Mouse (Mus musculus) layer of hippocampus, postnatal 36 days (tissue): ENCODE results near the gene Rnf40. TPM values are rescaled to one million over a fixed set of nuclear protein-coding genes. Genes with fewer than 3 reads are reported as not detected.

Experiments
- DNase-seq, 2 experiments: peaks; one replicate each; pipeline ENCODE4 v3.0.0; 2022
- total RNA-seq, 2 experiments: library from RNA; stranded (reverse); gene quantifications; 2 replicates each; pipeline ENCODE4 v1.2.3; 2021

Rnf40 gene
- total RNA-seq, 2 experiments from 2014 or later, result 64.2 to 66.7 TPM

DNA sequence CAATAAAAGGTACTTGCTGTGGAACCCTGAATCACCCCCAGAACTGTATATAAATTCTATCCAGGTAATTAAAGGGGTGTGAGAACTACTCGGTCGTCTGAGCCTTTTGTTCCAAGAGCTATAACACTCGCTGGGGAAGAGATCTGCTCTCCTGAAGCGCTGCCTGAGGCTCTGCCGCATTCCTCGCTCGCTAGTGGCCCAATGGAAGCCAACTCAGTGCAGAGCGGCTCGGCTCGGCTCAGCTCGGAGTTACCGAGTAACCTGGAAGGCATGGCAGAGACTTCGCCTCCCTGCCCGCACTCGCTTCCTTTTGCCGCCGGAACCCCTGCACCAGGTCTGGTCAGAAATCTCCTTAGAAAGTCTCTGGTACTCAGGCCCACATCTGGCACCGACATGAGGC is 63.5 kb downstream of the Rnf40 start:
- no peak for DNase-seq

DNA sequence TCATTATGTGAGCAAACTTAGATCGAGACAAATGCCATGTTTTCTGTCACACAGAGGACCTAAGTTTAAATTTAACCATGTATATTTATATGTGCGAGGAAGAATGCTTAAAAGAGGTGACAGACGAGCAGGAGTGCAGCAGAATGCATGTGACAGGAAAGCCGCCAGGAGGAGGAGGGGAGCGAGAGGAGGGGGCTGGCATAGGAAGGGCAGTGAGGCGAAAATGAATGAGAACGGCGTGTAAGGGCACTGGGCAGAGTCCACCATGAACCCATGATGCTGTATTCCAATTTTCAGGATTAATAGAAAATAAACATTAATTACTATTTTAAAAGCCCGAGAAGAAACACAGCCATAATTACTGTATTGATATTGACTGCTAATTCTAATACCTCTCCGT is 65.8 kb downstream of the Rnf40 start:
- no peak for DNase-seq

Other genes with a start within 250 kb of the Rnf40 start
- 10 to 100 TPM; 10.2 to 11.4 TPM for gene Zfp768, start 243.2 kb upstream of the Rnf40 start, total RNA-seq
- gene Zfp747, start 212.7 kb upstream of the Rnf40 start, total RNA-seq, result 1 to 10 TPM; 6.4 to 7.4 TPM
- 1 to 10 TPM; 2.7 to 3.2 TPM for gene 9130019O22Rik, start 201.6 kb upstream of the Rnf40 start, total RNA-seq
- gene E430018J23Rik, start 195.1 kb upstream of the Rnf40 start, total RNA-seq, result 1 to 10 TPM; 6.8 to 7.0 TPM
- gene Zfp764, start 181.9 kb upstream of the Rnf40 start, total RNA-seq, result 1 to 10 TPM; 3.7 to 4.8 TPM
- 10 to 100 TPM; 12.5 to 17.4 TPM for gene Zfp688, start 166.7 kb upstream of the Rnf40 start, total RNA-seq
- 1 to 10 TPM; 6.9 to 7.1 TPM for gene Zfp689, start 139.6 kb upstream of the Rnf40 start, total RNA-seq
- gene Prr14, start 129.2 kb upstream of the Rnf40 start, total RNA-seq, result 10 to 100 TPM; 27.6 to 30.5 TPM
- gene Fbrs, start 109.6 kb upstream of the Rnf40 start, total RNA-seq, result 10 to 100 TPM; 61.5 to 65.4 TPM
- gene Srcap, start 76.8 kb upstream of the Rnf40 start, total RNA-seq, result 100 to 1,000 TPM; 102 to 114 TPM
- 10 to 100 TPM in 1 of 2 experiments, 1 to 10 TPM in 1; 9.8 to 12.2 TPM for gene Gm42715, start 69.2 kb upstream of the Rnf40 start, total RNA-seq
- gene Tmem265, start 27.4 kb upstream of the Rnf40 start, total RNA-seq, result 1 to 10 TPM in 1 of 2 experiments, under 1 TPM in 1; 0.38 to 1.2 TPM
- gene Phkg2, start 15.4 kb upstream of the Rnf40 start, total RNA-seq, result 10 to 100 TPM; 86.3 to 95.5 TPM
- gene Ccdc189, start 172 bp upstream of the Rnf40 start, total RNA-seq, result 1 to 10 TPM; 8.4 to 8.6 TPM
- gene Zfp629, start 27.0 kb downstream of the Rnf40 start, total RNA-seq, result 10 to 100 TPM; 23.9 to 24.2 TPM
- gene Bcl7c, start 120.2 kb downstream of the Rnf40 start, total RNA-seq, result 10 to 100 TPM; 23.1 to 25.8 TPM
- 1 to 10 TPM; 2.1 to 2.4 TPM for gene Ctf1, start 124.0 kb downstream of the Rnf40 start, total RNA-seq
- gene Ctf2, start 143.4 kb downstream of the Rnf40 start, total RNA-seq, result not detected
- 10 to 100 TPM; 63.5 to 65.2 TPM for gene Fbxl19, start 155.8 kb downstream of the Rnf40 start, total RNA-seq
- gene Orai3, start 181.0 kb downstream of the Rnf40 start, total RNA-seq, result 10 to 100 TPM; 31.1 to 32.6 TPM
- 10 to 100 TPM; 46.2 to 46.9 TPM for gene Setd1a, start 187.9 kb downstream of the Rnf40 start, total RNA-seq
- 1 to 10 TPM; 2.4 to 2.9 TPM for gene Gm49388, start 196.8 kb downstream of the Rnf40 start, total RNA-seq
- 1 to 10 TPM; 8.3 to 8.6 TPM for gene Hsd3b7, start 211.8 kb downstream of the Rnf40 start, total RNA-seq
- 10 to 100 TPM; 64.3 to 64.7 TPM for gene Stx4a, start 235.5 kb downstream of the Rnf40 start, total RNA-seq
- gene Stx1b, start 235.8 kb downstream of the Rnf40 start, total RNA-seq, result 100 to 1,000 TPM; 342 to 346 TPM